Mouse (Mus musculus) myocyte (in vitro differentiated cells): Measurements from ENCODE around the gene Htra3. TPM values are rescaled to one million over a fixed set of nuclear protein-coding genes. Genes with fewer than 3 reads are reported as not detected.
A peak's percentile ranks its signal among the peaks of the same experiment; 100 is the strongest.

Source experiments
- H3K27me3 ChIP-seq: one replicate; pipeline ENCODE4 v1.6.1; 2011; ENCODE audit not compliant: control insufficient read depth, insufficient read depth, insufficient read length
- H3K36me3 ChIP-seq: one replicate; pipeline ENCODE4 v1.6.1; 2011; ENCODE audit not compliant: control insufficient read depth, insufficient read depth
- H3K4me2 ChIP-seq: one replicate; pipeline ENCODE4 v1.6.1; 2011; ENCODE audit warnings: low read depth, control low read depth
- H3K4me3 ChIP-seq: one replicate; pipeline ENCODE4 v1.5.1; 2011; ENCODE audit warnings: mild to moderate bottlenecking, control low read depth, moderate library complexity
- H3K79me2 ChIP-seq: one replicate; pipeline ENCODE4 v1.6.1; 2011; ENCODE audit not compliant: control insufficient read depth, insufficient read depth
- H3ac ChIP-seq: one replicate; pipeline ENCODE4 v1.6.1; 2011; ENCODE audit not compliant: control insufficient read depth, insufficient read length
- CEBPB ChIP-seq: IDR thresholded peaks from 2 replicates; pipeline ENCODE4 v1.6.1; 2011; ENCODE audit warnings: mild to moderate bottlenecking, moderate library complexity; ENCODE audit not compliant: poor library complexity, insufficient read depth, severe bottlenecking
- E2F4 ChIP-seq: IDR thresholded peaks from one replicate; pipeline ENCODE4 v1.6.1; 2011; ENCODE audit warnings: mild to moderate bottlenecking, control low read depth, moderate library complexity; ENCODE audit not compliant: insufficient read depth
- MAX ChIP-seq: IDR thresholded peaks from one replicate; pipeline ENCODE4 v1.6.1; 2011; ENCODE audit warnings: low read depth, mild to moderate bottlenecking, control low read depth
- MYOD1 ChIP-seq, 3 experiments: IDR thresholded peaks; one replicate each; pipeline ENCODE4 v1.6.1; 2011; ENCODE audit warnings: control low read depth in 2 of 3, low read depth in 2 of 3, mild to moderate bottlenecking in 2 of 3, moderate library complexity in 1 of 3; ENCODE audit not compliant: insufficient read length in 2 of 3, control insufficient read depth in 1 of 3
- MYOG ChIP-seq, 3 experiments: IDR thresholded peaks; one replicate each; pipeline ENCODE4 v1.6.1; 2011; ENCODE audit warnings: control low read depth in 2 of 3, low read depth in 2 of 3, mild to moderate bottlenecking in 2 of 3; ENCODE audit not compliant: insufficient read length in 2 of 3, control insufficient read depth in 1 of 3, insufficient read depth in 1 of 3
- POLR2A ChIP-seq: IDR thresholded peaks from one replicate; pipeline ENCODE4 v1.6.1; 2011; ENCODE audit warnings: low read depth, mild to moderate bottlenecking, control low read depth, moderate library complexity; ENCODE audit not compliant: insufficient read length
- POLR2AphosphoS2 ChIP-seq: IDR thresholded peaks from one replicate; pipeline ENCODE4 v1.6.1; 2011; ENCODE audit warnings: low read depth, control low read depth; ENCODE audit not compliant: insufficient read length
- REST ChIP-seq: IDR thresholded peaks from one replicate; pipeline ENCODE4 v1.6.1; 2011; ENCODE audit warnings: mild to moderate bottlenecking, control low read depth, moderate library complexity; ENCODE audit not compliant: insufficient read depth, insufficient read length
- SRF ChIP-seq: IDR thresholded peaks from one replicate; pipeline ENCODE4 v1.6.1; 2011; ENCODE audit warnings: low read depth; ENCODE audit not compliant: control insufficient read depth, insufficient read length
- TCF12 ChIP-seq: IDR thresholded peaks from one replicate; pipeline ENCODE4 v1.6.1; 2011; ENCODE audit warnings: mild to moderate bottlenecking, control low read depth; ENCODE audit not compliant: poor library complexity, insufficient read depth, severe bottlenecking
- TCF3 ChIP-seq: IDR thresholded peaks from one replicate; pipeline ENCODE4 v1.6.1; 2011; ENCODE audit warnings: low read depth, control low read depth; ENCODE audit not compliant: insufficient read length
- USF1 ChIP-seq: IDR thresholded peaks from one replicate; pipeline ENCODE4 v1.6.1; 2011; ENCODE audit warnings: low read depth, mild to moderate bottlenecking, control low read depth, moderate library complexity
- polyA plus RNA-seq: library from polyadenylated mRNA; unstranded; fragments of >200 nt; fragmentation: generic; extraction: Trizol; gene quantifications from one replicate; pipeline ENCODE4 v1.2.1, GENCODE M21; 2012; ENCODE audit warnings: missing spikeins

The Htra3 gene
- polyA plus RNA-seq, 1 experiment = 5.9 TPM

- H3K27me3 ChIP-seq = no peaks in the 10 kb centered on the region
- no peak overlapping the region for H3K4me2 ChIP-seq
- H3K36me3 ChIP-seq = no peaks in the 10 kb centered on the region
- no peaks in the 10 kb centered on the region for H3K79me2 ChIP-seq
- TF ChIP-seq REST = no peak
- TF ChIP-seq POLR2AphosphoS2 = no peak
- TF ChIP-seq POLR2A = no peak
- TF ChIP-seq MYOG (IDR thresholded peaks at IDR 0.05; ENCODE audit: control insufficient read depth in 1 of 3, insufficient read depth in 1 of 3, insufficient read length in 2 of 3, low read depth in 2 of 3) = no peak
- no peak for TF ChIP-seq TCF3
- TF ChIP-seq E2F4 = no peak
- TF ChIP-seq CEBPB = no peak
- TF ChIP-seq USF1 = no peak
- TF ChIP-seq MAX = no peak
- TF ChIP-seq TCF12 = no peak
- no peak for TF ChIP-seq MYOD1 (IDR thresholded peaks at IDR 0.05; ENCODE audit: control insufficient read depth in 1 of 3, insufficient read length in 2 of 3, low read depth in 2 of 3)
- TF ChIP-seq SRF = no peak
- H3K4me3 ChIP-seq = no peak overlapping the region
- H3ac ChIP-seq = no peak overlapping the region
Measured at GRCm38 (mm10) chr5:35627307-35627840, 52.2 kb downstream of the Htra3 start.

GRCm38 (mm10) chr5:35626408-35626807 is 53.2 kb downstream of the Htra3 start:
- no peak for TF ChIP-seq TCF12
- no peak for TF ChIP-seq TCF3
- no peak for TF ChIP-seq E2F4
- no peak for TF ChIP-seq USF1
- no peak for TF ChIP-seq MYOG (IDR thresholded peaks at IDR 0.05; ENCODE audit: control insufficient read depth in 1 of 3, insufficient read depth in 1 of 3, insufficient read length in 2 of 3, low read depth in 2 of 3)
- TF ChIP-seq CEBPB = no peak
- TF ChIP-seq POLR2AphosphoS2 = no peak
- H3K36me3 ChIP-seq = no peaks in the 10 kb centered on the region
- H3K4me2 ChIP-seq = peak overlapping the region; percentile 13
- H3K27me3 ChIP-seq = no peaks in the 10 kb centered on the region
- no peaks in the 10 kb centered on the region for H3K79me2 ChIP-seq
- H3ac ChIP-seq = no peak overlapping the region
- no peak overlapping the region for H3K4me3 ChIP-seq

- Histone ChIP-seq H3K4me2 (peak overlapping the region; percentile 16), H3K79me2 (no peaks in the 10 kb centered on the region), H3K27me3 (no peaks in the 10 kb centered on the region), H3K36me3 (no peaks in the 10 kb centered on the region), H3ac (no peak overlapping the region), H3K4me3 (no peak overlapping the region)
- TF ChIP-seq MYOD1 (IDR thresholded peaks at IDR 0.05; ENCODE audit: control insufficient read depth in 1 of 3, insufficient read length in 2 of 3, low read depth in 2 of 3) = peak; percentile 60 to 91 (median 90)
- peak; percentile 83 to 97 (median 86) for TF ChIP-seq MYOG (IDR thresholded peaks at IDR 0.05; ENCODE audit: control insufficient read depth in 1 of 3, insufficient read depth in 1 of 3, insufficient read length in 2 of 3, low read depth in 2 of 3)
- TF ChIP-seq TCF12 = peak; percentile 73
- peak; percentile 55 for TF ChIP-seq TCF3
- no peak for TF ChIP-seq REST
- TF ChIP-seq USF1 = no peak
Measured at GRCm38 (mm10) chr5:35624751-35625239, 54.8 kb downstream of the Htra3 start.

- no peaks in the 10 kb centered on the region for H3K36me3 ChIP-seq
- H3K27me3 ChIP-seq = no peaks in the 10 kb centered on the region
- TF ChIP-seq TCF3 (no peak), E2F4 (no peak), CEBPB (no peak), POLR2A (no peak), POLR2AphosphoS2 (no peak), USF1 (no peak), TCF12 (no peak), REST (no peak), MAX (no peak), SRF (no peak), MYOG (IDR thresholded peaks at IDR 0.05; ENCODE audit: control insufficient read depth in 1 of 3, insufficient read depth in 1 of 3, insufficient read length in 2 of 3, low read depth in 2 of 3) (no peak), MYOD1 (IDR thresholded peaks at IDR 0.05; ENCODE audit: control insufficient read depth in 1 of 3, insufficient read length in 2 of 3, low read depth in 2 of 3) (no peak)
- H3K4me2 ChIP-seq = no peak overlapping the region
- no peak overlapping the region for H3K4me3 ChIP-seq
- H3ac ChIP-seq = no peak overlapping the region
- no peaks in the 10 kb centered on the region for H3K79me2 ChIP-seq
Measured at GRCm38 (mm10) chr5:35623831-35624230, 55.8 kb downstream of the Htra3 start.

GRCm38 (mm10) chr5:35621114-35621513 is 58.5 kb downstream of the Htra3 start:
- TF ChIP-seq USF1 (no peak), POLR2A (no peak), TCF12 (no peak), POLR2AphosphoS2 (no peak), MYOD1 (IDR thresholded peaks at IDR 0.05; ENCODE audit: control insufficient read depth in 1 of 3, insufficient read length in 2 of 3, low read depth in 2 of 3) (peak in 1 of 3 experiments; percentile 5)
- Histone ChIP-seq H3ac (no peak overlapping the region), H3K36me3 (no peaks in the 10 kb centered on the region), H3K27me3 (no peaks in the 10 kb centered on the region), H3K4me3 (no peak overlapping the region), H3K4me2 (no peak overlapping the region), H3K79me2 (no peaks in the 10 kb centered on the region)
